Mouse (Mus musculus) kidney, adult 2 months (tissue): ENCODE results near the gene Wwc1.

Source experiments
- CTCF ChIP-seq: fragments of 200-500 bp; conservative IDR thresholded peaks from 2 replicates; pipeline ENCODE4 v1.5.1; 2011; ENCODE audit warnings: low read depth, mild to moderate bottlenecking, control low read depth, low read length, moderate library complexity, mixed read lengths; ENCODE audit not compliant: insufficient read depth, insufficient read length
- POLR2A ChIP-seq: fragments of 200-500 bp; IDR thresholded peaks from one replicate; pipeline ENCODE4 v1.6.1; 2011; ENCODE audit warnings: low read depth, low read length, control low read depth

DNA sequence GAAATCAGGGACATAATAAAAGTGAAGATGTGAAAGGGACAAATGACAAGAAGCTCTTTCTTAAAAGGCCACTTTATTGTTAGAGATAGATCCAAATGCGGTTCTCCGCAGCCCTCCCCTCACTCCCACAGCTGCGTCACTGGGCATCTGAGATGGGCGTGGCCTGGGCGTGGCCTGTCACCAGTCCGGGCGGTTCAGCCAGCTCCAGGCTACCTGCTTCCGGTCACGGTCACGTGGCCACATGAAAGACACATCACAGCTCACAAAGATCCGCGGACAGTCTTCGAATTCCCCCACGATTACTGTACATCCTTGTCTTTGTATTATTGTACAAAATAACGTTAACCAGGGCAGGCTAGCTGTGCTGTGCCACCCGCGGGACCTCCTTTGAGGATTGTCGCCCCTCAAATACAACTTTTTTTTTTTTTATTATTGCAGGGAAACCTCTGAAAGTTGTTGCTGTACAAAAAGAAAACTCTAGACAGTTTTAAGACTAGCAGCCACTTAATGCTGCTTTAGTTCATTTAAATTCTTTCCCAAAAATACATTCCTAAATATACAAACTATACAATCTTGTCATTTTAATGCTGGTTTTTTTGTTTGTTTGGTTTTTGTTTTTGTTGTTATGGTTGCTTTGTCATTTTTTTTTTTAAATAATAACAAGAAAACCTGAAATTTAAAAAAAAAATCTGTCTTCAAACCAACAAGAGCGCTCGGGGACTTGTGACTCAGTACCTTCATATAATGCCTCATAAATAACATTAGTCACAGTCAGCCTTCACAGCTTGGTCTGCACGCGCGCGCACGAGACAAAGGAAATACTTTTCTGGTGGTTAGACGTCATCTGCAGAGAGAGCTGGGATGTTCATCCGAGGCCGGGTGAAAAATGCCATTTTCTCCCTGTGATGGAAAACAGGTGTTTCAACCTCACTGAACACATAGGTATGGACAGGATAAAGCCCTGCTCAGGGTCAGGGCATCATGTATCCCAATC, 141.7 kb downstream of the Wwc1 start:
- TF ChIP-seq POLR2A (no peak), CTCF (no peak)
